Mouse (Mus musculus): ENCODE measurements around the gene Ndufa12. TPM values are rescaled to one million over a fixed set of nuclear protein-coding genes. Genes with fewer than 3 reads are reported as not detected.

Gene Ndufa12
- total RNA-seq (2021), result 100 to 1,000 TPM; 248 to 264 TPM

DNA sequence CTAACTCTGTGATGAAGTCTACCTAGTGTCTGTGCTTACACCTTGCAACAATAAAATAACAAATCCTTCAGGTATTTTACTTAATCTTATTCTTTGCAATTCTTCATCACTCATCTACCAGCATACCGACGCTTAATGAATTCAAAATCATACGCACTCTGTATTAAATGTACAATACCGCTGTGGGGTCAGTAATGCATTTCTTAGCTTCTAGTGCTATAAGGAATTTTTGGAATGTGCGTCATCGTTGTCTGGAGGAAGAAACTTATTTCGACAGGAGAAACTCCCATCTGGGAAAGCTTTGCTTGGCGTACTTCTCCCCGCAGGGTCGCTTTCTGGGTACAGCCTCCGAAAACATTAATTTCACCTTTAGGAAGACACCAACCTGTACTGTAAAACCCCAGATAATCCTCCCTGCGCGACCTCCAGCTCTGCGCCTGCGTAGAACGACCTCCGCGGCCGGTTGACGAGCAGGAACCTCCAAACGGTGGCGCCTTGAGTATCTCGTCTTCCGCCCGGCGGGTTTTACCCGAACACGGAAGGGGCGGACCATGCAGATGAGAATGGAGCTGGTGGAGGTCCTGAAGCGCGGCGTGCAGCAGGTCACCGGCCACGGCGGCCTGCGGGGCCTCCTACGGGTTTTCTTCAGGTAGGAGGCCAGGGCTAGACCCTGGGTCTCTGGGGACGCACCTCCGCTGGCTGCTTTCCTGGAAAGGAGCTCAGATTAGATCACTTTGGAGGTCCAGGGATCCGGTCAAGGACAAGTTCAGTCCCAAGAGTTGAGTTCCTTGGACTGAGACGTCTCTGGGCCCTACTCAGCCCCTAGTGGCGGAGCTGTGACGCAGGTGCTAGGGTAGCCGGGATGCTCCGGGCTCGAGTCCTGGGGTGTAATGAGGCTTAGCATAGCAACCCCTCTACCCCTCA lies at the start of gene Ndufa12:
TSS of gene Ndufa12 (plus strand) at position 239 of the 924 bp plus-strand sequence.
- DNase-seq (ENCODE audit: extremely low spot score in 1 of 2, low spot score in 1 of 2), result peak; percentile 93 to 95

DNA sequence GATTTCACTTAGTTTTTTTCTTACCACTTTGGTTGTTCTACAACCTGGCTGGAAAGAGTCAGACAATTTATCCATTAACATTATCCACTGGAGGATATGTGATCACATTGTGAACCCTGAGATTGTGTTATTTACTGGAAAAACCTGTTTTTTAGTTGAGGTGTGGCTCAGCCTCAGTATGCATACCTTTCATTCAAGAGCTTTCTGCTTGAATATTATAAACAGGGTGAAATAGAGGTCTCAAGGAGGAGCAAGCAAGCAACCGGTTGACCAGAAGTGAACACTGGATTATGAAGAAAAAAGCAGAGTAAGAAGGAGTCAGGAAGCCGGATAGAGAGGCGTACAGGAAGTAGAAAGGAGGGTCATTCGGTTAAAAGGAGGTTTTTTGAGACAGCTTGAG lies 47.0 kb upstream of the Ndufa12 start:
- no peak for DNase-seq (ENCODE audit: extremely low spot score in 1 of 2, low spot score in 1 of 2)

DNA sequence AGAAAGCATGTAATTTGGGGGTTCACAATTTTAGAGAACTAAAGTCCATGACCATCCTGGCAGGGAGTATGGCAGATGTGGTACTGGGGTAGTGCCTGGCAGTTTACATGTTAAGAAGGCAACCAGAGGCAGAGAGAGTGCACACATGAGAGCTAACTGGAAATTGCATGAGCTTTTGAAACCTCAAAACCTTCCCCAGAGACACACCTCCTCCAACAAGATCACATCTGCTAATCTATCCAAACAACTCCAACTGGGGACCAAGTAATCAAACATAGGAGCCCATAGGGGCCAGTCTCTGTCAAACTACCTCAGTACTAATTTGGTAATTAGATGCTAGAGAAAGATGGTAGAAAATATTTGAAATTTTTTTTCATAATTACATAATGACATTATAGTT lies 44.7 kb upstream of the Ndufa12 start:
- no peak for DNase-seq (ENCODE audit: extremely low spot score in 1 of 2, low spot score in 1 of 2)

DNA sequence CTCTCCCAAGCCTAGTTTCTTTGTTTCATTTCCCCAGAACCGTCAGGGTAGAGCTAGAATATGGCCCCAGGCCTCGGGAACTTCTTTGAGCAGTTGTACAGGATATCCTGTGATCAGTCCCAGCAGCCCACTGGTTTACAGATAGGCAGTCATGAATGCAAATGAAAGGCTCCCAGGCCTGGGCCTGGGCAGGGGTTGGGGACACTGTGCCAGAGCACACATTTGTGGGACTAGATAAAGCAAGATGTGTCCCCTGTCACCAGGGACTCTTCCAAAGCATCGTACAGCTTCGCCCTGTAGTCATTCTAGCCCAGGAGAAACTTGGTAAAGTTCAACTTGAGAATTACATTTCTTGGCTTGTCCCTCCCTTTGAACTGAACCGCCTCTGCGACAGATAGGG lies 39.6 kb upstream of the Ndufa12 start:
- no peak for DNase-seq (ENCODE audit: extremely low spot score in 1 of 2, low spot score in 1 of 2)

DNA sequence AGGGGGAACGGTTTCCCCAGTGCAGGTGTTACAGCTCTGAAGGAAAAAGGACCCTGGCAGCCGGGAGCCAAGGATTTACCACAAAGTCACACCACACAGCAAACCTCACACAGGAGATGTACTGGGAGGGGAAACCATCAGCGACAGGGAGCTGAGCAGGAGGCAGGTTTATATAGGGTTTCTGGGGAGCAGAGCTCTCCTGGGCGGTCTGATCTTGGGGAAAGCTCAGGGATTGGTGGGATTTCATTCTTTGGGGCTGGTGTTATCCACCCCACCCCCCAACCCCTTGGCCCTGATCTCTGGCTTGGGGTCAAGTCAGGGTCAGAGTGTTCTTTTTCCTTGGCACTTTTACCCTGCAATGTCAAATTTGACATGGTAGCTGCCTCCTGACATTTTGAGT lies 39.1 kb upstream of the Ndufa12 start:
- no peak for DNase-seq (ENCODE audit: extremely low spot score in 1 of 2, low spot score in 1 of 2)

DNA sequence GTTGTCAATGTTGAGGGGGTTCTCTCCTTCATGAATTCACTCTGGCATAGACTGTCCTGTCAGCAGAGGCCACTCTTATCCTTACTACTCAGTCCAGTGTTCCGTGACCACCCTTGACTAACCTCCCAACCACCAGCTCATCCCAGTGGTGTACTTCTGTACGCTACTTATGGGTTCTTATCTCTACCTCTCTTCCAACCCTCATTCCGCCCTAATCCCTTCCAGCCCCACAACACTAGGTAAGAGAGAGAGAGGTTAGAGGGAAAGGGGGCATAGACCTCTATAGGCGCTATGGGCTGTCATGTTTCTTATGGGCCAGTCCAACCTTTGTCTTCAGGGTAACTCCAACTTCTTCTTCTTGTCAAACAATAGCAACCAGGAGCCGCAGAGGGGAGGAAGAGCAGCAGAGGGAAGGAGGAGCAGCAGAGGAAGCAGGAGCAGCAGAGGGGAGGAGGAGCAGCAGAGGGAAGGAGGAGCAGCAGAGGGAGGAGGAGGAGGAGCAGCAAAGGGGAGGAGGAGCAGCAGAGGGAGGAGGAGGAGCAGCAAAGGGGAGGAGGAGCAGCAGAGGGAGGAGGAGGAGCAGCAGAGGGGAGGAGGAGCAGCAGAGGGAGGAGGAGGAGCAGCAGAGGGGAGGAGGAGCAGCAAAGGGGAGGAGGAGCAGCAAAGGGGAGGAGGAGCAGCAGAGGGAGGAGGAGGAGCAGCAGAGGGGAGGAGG lies 37.3 kb upstream of the Ndufa12 start:
- no peak for DNase-seq (ENCODE audit: extremely low spot score in 1 of 2, low spot score in 1 of 2)

DNA sequence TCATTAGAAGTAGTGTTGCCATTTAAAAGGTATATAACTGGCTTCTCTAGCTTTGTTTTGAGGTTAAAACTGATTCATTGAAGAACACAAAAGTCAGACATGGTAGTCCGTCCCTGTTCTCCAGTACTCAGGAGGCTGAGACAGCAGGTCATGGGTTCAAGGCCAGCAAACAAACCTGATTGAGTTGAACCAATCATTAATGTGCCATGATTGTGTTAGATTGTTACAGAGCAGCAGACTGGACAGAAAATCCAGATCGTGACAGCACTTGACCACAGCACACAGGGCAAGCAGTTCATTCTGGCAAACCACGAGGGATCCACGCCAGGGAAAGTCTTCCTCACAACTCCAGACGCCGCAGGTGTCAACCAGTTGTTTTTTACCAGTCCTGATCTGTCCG lies 36.5 kb upstream of the Ndufa12 start:
- no peak for DNase-seq (ENCODE audit: extremely low spot score in 1 of 2, low spot score in 1 of 2)

DNA sequence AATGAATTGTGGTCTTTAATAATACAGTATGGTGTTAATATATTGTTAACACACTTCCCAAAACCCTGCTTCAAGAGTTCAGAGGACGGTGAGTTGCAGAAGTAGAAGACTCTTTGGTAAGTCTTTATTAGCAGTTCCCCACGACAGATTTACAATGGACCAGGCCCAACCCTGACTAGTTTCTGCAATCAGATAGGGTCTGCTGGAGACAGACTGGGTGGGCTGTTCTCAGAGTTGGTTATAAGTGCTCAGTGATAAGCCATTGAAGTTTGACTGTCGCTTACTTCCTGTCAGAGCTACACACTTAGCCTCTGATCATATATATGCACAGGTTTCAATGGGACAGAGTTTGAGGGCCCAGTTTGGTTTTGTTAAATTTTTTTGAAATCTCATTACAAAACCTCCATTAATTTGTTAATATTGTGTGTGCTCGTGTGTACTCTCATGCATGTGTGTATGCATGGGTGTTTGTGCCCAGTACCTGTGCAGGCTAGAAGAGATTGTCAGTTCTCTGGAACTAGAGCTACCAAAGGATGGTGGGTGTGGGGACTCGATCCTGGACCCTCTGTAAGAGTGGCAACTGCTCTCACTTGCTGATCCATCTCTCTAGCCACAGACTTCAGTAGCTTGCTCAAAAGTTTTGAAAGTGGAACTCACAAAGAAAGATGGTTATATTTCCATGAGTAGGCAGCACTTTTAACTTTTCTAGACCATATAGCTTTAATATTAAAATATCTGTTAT lies 34.2 kb upstream of the Ndufa12 start:
- no peak for DNase-seq (ENCODE audit: extremely low spot score in 1 of 2, low spot score in 1 of 2)

DNA sequence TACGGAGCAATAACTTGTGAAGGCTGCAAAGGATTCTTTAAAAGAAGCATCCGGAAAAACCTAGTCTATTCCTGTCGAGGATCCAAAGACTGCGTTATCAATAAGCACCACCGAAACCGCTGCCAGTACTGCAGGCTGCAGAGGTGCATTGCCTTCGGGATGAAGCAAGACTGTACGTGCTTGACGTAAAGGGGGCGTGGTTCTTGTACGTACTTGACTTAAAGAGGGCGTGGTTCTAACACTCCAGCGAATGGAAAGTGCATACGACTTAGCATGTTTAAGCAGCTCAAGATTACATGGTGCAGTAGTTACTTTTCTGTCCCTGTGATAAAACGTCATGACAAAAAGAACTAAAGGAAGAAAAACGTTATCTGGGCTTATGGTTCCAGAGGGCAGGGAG lies 33.1 kb upstream of the Ndufa12 start:
- DNase-seq (ENCODE audit: extremely low spot score in 1 of 2, low spot score in 1 of 2), result no peak

DNA sequence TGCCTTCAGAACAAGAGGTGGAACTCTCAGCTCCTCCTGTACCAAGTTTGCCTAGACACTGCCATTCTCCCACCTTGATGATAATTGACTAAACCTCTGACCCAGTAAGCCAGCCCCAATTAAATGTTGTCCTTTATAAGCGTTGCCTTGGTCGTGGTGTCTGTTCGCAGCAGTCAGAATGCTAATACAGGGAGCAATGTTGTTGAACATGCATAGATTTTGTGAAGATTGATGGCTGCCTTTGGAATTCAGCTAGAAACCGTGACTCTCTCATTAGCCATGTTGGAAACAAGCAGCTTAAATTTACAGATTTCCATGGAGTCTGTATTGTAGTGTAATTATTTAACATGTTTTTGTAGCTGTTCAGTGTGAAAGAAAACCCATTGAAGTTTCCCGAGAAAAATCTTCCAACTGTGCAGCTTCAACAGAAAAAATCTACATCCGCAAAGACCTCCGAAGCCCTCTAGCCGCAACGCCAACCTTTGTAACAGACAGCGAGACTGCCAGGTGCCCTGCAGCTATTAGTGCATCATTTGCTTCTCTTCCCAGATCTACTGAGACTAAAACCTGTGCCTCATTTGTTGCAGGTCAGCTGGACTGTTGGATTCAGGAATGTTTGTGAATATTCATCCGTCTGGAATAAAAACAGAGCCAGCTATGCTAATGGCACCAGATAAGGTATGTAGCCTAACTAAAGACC lies 31.3 kb upstream of the Ndufa12 start:
- DNase-seq (ENCODE audit: extremely low spot score in 1 of 2, low spot score in 1 of 2), result no peak

DNA sequence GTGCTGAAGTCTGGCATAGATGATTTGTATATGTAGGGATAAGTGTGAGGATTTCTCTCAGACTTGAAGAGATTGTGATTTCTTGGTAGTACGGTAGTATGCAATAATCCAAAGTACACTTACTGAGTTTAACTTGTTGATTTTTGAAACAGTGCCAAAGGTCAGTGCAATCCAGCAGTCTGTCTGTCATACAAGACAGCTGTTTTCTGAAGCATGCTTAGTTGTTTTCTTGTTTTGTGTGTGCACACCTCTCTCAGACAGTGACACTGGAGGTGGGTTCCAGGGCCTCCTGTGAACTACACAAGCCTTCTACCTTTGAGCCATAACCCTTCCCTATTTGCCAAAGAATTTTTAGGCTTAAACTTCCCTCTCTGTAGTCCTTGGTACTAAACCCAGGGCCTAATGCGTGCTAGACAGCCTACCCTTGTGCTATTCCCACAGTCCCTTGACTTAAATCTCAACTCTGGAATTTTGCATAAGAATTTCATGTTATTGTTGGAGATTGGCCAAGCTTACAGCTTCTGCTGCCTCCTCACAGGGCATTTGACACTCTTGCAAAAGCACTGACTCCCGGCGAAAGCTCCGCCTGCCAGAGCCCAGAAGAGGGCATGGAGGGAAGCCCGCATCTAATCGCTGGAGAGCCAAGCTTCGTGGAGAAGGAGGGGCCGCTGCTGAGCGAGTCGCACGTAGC lies 26.9 kb upstream of the Ndufa12 start:
- DNase-seq (ENCODE audit: extremely low spot score in 1 of 2, low spot score in 1 of 2), result no peak

DNA sequence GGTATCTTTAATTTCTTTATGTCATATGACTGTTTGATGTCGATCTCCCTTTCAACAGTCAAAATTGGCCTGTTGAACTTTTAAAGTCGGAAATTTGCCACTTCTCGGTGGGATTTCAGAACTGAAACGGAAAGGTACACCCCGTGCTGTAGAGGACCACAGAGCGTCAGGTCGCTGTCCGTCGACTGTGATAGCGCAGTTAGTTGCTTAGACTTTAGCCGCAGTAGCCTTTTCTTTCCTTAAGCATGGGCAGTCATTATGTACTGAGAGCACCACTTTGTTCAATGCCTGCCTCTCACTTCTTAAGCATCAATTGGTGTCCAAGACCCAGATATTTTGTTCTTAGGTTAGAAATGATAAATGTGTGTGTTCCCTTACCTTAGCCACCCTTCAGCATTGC lies 26.4 kb upstream of the Ndufa12 start:
- DNase-seq (ENCODE audit: extremely low spot score in 1 of 2, low spot score in 1 of 2), result no peak

DNA sequence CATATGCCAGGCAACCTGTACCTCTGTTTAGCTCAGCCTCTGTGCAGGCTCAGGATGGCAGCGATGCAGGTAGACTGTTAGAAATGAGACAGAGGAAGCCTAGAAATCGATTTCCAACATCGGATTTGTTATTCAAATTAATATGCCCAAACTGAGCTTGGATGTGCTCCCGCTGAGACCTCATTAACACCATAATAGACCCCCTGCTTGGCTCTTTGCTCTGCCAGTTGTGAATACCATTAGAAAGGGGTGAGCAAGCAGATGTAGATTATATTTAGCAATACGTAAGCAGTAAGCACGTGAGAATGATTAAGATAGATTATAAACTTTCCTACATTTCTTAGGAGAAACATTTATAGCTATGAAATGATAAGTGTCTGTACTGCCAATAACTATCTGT lies 25.8 kb upstream of the Ndufa12 start:
- DNase-seq (ENCODE audit: extremely low spot score in 1 of 2, low spot score in 1 of 2), result no peak

DNA sequence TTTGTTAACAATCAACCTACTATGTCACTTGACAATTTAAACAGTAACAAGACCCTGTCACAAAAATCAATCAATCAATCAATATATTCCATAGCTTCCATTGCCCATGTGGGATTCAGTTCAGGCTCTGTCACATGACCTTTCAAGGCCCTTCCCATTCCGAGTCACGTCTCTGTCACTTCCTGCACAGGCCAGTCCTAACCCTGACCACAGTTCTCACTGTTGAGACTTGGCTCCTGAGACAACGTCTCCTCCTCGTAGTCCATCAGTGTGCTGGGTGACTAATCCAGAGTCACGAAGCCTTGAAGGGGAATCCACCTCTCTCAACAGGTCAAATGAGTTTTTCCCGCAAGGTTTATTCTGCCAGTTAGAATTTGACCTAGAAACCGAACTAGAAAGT lies 23.9 kb upstream of the Ndufa12 start:
- DNase-seq (ENCODE audit: extremely low spot score in 1 of 2, low spot score in 1 of 2), result no peak

DNA sequence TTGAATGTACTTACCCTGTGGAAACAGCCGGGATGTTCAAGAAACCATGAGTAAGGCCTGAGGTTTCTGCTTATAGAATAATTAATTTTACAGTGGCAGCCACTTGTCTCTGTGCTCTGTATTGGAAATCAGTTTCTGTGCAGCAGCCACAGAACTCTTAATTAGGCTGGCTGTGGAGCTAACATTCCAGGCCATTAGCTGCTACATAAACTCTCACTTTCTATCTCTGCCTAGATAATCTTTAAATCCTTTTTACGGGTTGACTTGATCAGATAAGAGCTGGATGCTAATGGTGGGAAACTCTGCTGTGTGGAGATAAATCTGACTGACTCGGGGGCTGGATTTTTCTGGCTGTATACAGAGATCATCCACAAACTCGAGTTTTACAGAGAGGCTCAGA lies 15.3 kb upstream of the Ndufa12 start:
- DNase-seq (ENCODE audit: extremely low spot score in 1 of 2, low spot score in 1 of 2), result no peak

DNA sequence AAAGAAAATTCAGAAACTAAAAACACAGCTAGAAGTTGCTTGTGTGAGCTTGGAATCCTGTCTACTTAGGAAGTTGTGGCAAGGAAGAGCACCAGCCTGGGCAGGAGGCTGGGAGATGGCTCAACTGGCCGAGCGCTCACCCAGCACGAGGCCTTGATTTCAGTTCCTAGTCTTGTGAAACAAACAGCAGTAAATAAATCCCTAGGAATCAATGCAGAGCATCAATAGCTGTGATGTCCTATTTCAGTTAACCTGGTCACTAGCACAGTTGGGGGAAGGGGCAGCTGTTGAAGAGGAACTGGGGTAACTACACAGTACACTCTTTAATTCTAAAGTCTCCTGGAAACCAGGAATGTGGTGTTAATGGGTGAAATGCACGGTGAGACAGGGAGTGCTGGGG lies 6.5 kb downstream of the Ndufa12 start:
- no peak for DNase-seq (ENCODE audit: extremely low spot score in 1 of 2, low spot score in 1 of 2)

DNA sequence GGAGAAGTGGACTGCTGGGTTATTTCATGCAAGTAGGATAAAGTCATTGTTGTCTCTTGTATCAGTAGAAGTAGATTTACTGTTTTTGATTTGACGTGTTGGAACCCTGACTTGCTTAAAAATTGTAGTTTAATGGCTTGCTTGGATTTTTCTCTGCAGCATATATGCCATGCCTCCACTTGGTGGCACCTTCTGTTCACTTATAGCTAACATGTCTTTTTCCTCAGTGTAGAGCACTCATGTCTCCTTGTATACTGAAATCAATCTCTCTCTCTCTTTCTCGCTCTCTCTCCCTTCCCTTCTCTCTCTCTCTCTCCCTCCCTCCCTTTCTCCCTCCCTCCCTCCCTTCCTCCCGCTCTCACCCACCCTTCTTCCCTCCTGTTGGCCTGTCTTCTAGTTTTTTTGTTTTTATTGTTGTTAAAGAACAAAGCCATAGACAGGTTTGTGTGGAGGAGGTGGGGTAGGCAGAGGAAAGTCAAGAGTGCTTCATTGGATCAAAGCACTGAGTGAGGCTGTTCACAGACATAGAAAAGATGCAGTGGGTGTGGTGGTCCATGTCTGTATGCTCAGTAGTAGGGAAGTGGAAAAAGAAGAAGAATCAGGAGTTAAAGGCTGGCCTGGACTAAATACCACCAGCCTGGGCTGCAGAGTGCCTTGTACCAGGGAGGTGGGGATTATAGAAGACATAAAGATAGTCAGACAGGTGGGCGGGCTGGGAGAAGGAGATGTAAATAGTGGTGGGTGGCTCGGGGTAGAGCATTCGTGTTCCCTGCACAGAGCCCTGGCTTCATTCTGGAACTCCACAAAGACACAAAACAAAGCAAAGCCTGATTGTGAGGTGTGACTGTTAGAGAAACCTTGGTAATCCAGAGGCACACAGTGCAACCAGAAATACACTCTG lies 12.4 kb downstream of the Ndufa12 start:
- DNase-seq (ENCODE audit: extremely low spot score in 1 of 2, low spot score in 1 of 2), result no peak

DNA sequence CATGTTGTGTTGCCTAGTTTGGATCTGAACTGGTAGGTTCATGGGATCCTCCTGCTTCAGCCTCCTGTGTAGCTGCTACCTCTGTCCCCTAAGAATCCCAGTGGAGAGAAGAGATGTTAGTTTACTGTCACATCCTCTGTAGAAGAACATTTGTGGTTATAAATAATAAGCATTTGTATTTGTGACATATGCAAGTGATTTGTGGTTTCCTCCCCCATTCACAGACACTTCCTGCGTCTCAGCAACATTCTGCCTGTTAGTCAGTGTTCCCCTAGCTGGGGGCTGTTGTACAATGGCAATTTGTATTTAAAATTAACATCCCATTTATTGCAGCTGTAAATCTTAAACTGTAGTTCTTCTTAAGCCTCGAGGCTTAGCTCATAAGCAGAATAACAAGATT lies 13.2 kb downstream of the Ndufa12 start:
- no peak for DNase-seq (ENCODE audit: extremely low spot score in 1 of 2, low spot score in 1 of 2)

All from layer of hippocampus, postnatal 25 days (tissue).